Mouse (Mus musculus): ENCODE measurements around the gene Dcaf12l1.
"Not testable (repeated sequence)": the region's sequence is repeated elsewhere in the genome, so short reads cannot be mapped to it uniquely, and the experiment has no call there.

Gene Dcaf12l1

GRCm38 (mm10) chrX:44789761-44790411 lies at the start of gene Dcaf12l1:
TSS of gene Dcaf12l1 (minus strand) at chrX:44790197.
- peak; percentile 64 for DNase-seq (ENCODE audit: extremely low spot score)

- not testable (repeated sequence) for DNase-seq (ENCODE audit: extremely low spot score)
Observed at GRCm38 (mm10) chrX:44809356-44809755, 19.4 kb upstream of the Dcaf12l1 start.

- peak; percentile 0 for DNase-seq (ENCODE audit: extremely low spot score)
Observed at GRCm38 (mm10) chrX:44789036-44789760, 799 bp downstream of the Dcaf12l1 start.

Measured in embryo, embryonic 9.5 days (tissue).